Mouse (Mus musculus): ENCODE measurements around the gene Dop1b.

GRCm38 (mm10) chr16:93678206-93678605 lies 33.5 kb upstream of the Dop1b start:
- TF ChIP-seq POLR2A (IDR thresholded peaks at IDR 0.05; ENCODE audit: insufficient read length, low read depth) (no peak), USF1 (IDR thresholded peaks at IDR 0.05; ENCODE audit: low read depth) (no peak)

Data from myocyte (in vitro differentiated cells).